Mouse (Mus musculus): ENCODE data around the gene Gpatch3. TPM values are rescaled to one million over a fixed set of nuclear protein-coding genes. Genes with fewer than 3 reads are reported as not detected.

Gene Gpatch3
- polyA plus RNA-seq, 1 experiment from 2014 or later, result 7.1 TPM

- peaks cover 25% of the 10 kb centered on the region for H3K4me1 ChIP-seq
- no peaks in the 10 kb centered on the region for H3K9me3 ChIP-seq (replicated peaks)
- no peaks in the 10 kb centered on the region for H3K36me3 ChIP-seq
- H3K4me3 ChIP-seq (replicated peaks), result peak overlapping the region; percentile 77
- H3K27me3 ChIP-seq, result no peaks in the 10 kb centered on the region
- H3K27ac ChIP-seq (replicated peaks), result peak overlapping the region; percentile 76
- ATAC-seq (ENCODE audit: insufficient number of reproducible peaks, low FRiP score, low TSS enrichment, low read depth), result peak; percentile 56
- H3K9ac ChIP-seq, result peak overlapping the region; percentile 96
- 3% methylated on average over 34 of the region's 69 CpGs for WGBS
- peak overlapping the region; percentile 75 for H3K4me2 ChIP-seq (replicated peaks)
Observed at GRCm38 (mm10) chr4:133632483-133633327, 58.2 kb downstream of the Gpatch3 start.

DNA sequence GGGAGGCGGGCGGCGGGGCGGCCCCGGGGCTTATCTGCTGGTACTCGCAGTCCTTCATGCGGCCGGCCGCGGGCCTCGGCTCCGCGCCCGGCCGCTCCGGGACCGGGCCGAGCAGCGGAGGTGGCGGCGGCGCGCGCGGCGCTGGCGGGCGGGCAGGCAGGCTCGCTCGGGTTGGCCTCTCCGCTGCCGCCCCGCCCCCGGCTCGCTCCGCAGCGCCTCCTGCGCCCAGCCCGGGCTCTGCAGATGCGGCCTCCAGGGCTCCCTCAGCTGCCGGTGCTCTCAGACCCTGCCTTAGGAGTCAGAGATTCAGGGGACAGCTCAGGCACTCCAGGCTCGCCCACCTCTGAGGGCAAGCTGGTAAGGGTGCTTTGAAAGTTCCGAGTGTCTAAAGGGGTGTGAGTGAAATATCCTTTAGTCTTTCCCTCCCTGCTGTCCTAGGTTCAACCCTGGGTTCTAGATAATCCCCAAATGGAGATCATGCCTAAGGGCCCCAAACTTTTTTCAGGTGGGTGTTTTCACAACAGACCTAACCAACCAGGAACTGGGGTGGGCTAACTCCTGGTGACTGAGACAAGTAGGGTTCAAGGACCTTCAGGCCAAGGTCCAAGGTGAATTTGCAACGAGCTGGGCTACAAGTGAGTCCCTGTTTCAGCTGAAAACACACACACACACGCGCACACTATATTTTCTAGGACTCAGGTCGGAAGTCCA lies 58.9 kb downstream of the Gpatch3 start:
- H3K4me3 ChIP-seq (replicated peaks), result peak overlapping the region; percentile 77
- H3K4me2 ChIP-seq (replicated peaks), result peak overlapping the region; percentile 75
- peak overlapping the region; percentile 96 for H3K9ac ChIP-seq
- no peaks in the 10 kb centered on the region for H3K9me3 ChIP-seq (replicated peaks)
- H3K4me1 ChIP-seq, result peaks cover 25% of the 10 kb centered on the region
- H3K27ac ChIP-seq (replicated peaks), result peak overlapping the region; percentile 76
- 7% methylated on average over 42 of the region's 47 CpGs for WGBS
- no peaks in the 10 kb centered on the region for H3K27me3 ChIP-seq
- peak; percentile 86 for ATAC-seq (ENCODE audit: insufficient number of reproducible peaks, low FRiP score, low TSS enrichment, low read depth)
- no peaks in the 10 kb centered on the region for H3K36me3 ChIP-seq

Small RNA genes within 50 kb of the gene (microRNA-seq; reads per million reads assigned to microRNA genes)
- gene Gm23158 (ENCODE audit: borderline number of aligned reads), result not detected

Other genes starting within 250 kb of the Gpatch3 start
- 17.0 and 17.2 TPM in 2 replicates for gene Wdtc1, start 221.3 kb upstream of the Gpatch3 start, polyA plus RNA-seq (2015; fragmentation: Nextera tagmentation; extraction: Ambion mirVana)
- 11.0 and 11.2 TPM in 2 replicates for gene Slc9a1, start 205.0 kb upstream of the Gpatch3 start, polyA plus RNA-seq (2015; fragmentation: Nextera tagmentation; extraction: Ambion mirVana)
- 9.7 and 11.2 TPM in 2 replicates for gene Tent5b, start 94.6 kb upstream of the Gpatch3 start, polyA plus RNA-seq (2015; fragmentation: Nextera tagmentation; extraction: Ambion mirVana)
- gene Trnp1, start 76.2 kb upstream of the Gpatch3 start, polyA plus RNA-seq (2015; fragmentation: Nextera tagmentation; extraction: Ambion mirVana), result 8.0 and 9.1 TPM in 2 replicates
- gene Kdf1, start 55.8 kb upstream of the Gpatch3 start, polyA plus RNA-seq (2015; fragmentation: Nextera tagmentation; extraction: Ambion mirVana), result 25.4 and 30.2 TPM in 2 replicates
- 314 and 355 TPM in 2 replicates for gene Nudc, start 28.7 kb upstream of the Gpatch3 start, polyA plus RNA-seq (2015; fragmentation: Nextera tagmentation; extraction: Ambion mirVana)
- 0.15 TPM in 1 of 2 replicates, not detected in the other for gene Nr0b2, start 21.4 kb upstream of the Gpatch3 start, polyA plus RNA-seq (2015; fragmentation: Nextera tagmentation; extraction: Ambion mirVana)
- gene Gpn2, start 9.6 kb downstream of the Gpatch3 start, polyA plus RNA-seq (2015; fragmentation: Nextera tagmentation; extraction: Ambion mirVana), result 19.2 and 24.9 TPM in 2 replicates
- gene Sfn, start 27.4 kb downstream of the Gpatch3 start, polyA plus RNA-seq (2015; fragmentation: Nextera tagmentation; extraction: Ambion mirVana), result 347 and 362 TPM in 2 replicates
- 4.6 and 5.4 TPM in 2 replicates for gene Zdhhc18, start 75.4 kb downstream of the Gpatch3 start, polyA plus RNA-seq (2015; fragmentation: Nextera tagmentation; extraction: Ambion mirVana)
- 16.2 and 17.6 TPM in 2 replicates for gene Pigv, start 97.9 kb downstream of the Gpatch3 start, polyA plus RNA-seq (2015; fragmentation: Nextera tagmentation; extraction: Ambion mirVana)
- gene Arid1a, start 182.0 kb downstream of the Gpatch3 start, polyA plus RNA-seq (2015; fragmentation: Nextera tagmentation; extraction: Ambion mirVana), result 26.8 and 29.2 TPM in 2 replicates